Mouse (Mus musculus) right cerebral cortex, adult 2 months (tissue): Measurements from ENCODE around the gene Ccdc153.

Experiments
- DNase-seq, 2 experiments: peaks; one replicate each; pipeline ENCODE4 v3.0.0; 2021 to 2022; ENCODE audit warnings: low spot score in 2 of 2

Gene Ccdc153

DNA sequence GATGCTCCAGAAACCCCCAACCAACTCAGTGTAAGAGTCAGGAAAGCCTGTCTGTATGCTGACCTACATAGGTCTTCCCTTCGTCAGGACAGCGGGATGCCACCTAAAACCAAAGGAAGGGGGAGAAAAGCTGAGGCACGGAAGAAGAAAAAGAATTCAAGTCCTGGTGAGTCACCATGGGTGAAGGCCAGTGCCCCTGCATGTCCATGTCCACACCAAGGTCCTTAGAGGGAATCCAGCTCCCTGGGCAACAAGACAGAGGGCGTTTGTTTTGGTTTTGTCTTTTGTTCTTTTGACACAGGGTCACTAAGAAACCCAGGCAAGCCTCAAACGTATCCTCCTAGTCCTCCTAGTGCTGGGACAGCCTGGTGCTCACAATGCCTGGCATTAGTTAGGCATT lies 435 bp downstream of the Ccdc153 start:
- no peak for DNase-seq

DNA sequence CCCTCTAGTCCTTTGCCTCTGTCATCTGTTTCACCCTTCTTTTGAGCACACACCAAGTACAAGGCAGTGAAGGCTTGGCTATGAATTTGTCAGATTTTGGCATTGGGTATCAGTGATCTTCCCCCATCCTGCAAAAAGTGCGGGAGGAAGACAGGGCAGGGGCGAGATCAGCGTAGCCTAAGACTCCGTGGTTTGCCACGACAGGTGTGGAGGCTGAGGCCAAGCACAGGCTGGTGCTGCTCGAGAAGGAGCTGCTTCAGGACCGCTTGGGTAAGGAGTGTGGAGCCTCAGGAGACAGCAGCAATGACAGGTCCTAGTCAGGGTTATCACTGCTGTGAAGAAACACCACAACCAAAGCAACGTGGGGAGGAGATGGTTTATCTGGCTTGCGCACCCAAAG lies 942 bp downstream of the Ccdc153 start:
- DNase-seq: no peak

DNA sequence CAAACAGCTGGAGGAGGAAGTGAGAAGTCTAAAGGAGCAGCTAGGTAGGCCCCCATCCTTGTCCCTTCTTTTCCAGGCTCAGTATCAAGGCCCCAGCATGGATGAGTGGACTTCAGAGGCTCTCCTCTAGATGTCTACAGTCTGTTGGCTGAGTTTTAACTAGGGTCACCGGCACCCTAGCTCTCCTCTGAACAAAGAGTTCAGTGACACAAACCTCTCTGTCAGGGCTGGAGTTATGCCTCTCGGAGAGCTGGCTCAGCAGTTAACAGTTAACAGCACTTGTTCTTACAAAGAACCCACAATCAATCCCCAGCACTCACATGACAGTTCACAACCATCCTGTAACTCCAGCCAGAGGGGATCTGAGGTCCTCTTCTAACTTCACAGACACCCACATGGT lies 3.1 kb downstream of the Ccdc153 start:
- DNase-seq: no peak

DNA sequence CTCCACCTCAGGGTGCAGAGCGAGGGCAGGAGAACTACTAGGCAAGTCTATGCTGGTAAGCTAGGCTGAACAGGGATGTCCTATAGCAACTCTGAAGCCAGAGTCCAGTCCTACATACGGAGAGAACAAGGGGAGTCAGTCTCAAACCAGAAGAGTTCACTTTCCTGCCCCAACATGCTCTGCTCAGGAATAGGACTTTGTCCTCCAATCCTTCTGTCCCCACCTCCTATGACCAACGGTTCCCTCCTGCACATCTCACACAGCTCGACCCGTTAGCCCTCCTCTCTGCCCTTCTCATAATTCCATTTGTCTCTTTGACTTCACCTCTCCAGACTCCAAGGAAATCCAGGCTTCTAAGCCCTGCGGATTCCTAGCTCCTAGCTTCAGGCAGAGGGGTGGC lies 7.4 kb downstream of the Ccdc153 start:
- no peak for DNase-seq

DNA sequence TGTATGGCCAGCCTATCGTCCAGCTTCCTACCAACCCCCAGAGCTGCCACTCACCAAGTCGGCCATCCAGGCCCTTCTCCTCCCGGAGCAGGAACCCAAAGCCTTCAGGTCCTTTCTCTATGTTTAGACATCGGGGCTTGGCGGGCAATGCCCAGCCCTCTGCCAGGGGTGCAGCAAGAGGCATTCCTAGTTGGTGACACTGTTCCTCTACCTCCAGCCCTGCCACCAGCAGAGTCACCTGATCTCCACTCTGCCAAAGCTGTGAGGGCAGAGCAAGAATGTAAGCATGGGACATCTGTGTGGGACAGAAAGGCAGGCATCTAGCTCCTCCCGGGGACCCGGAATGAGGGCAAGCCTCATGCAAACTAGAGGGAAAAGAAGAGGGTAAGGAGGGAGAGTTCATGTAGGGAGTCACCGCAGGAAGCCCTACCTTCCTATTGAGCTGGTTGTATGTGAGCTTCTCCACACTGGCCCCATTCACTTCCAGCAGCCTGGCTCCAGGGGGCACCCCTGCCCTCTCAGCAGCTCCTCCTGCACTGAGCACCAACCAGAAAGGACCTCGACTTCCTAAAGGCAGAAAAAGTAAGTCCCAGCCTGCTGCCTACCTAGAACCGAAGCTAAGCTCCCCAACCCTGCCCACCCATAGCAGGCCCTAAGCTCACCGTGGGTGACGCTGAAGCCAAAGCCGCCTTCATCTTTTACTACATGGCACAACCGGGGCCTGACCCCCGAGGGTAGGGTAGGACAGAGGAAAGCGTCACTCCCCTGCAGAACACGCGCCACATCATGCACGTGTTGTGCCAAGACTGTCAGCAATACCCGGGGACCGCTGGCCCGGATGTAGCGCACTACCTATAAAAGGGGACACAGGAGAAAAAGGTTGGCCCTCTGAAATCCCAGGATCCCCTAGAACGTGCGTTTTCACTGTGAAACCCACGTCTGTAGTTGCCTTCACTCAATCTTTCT lies 9.0 kb downstream of the Ccdc153 start:
- peak; percentile 59 to 66 for DNase-seq

DNA sequence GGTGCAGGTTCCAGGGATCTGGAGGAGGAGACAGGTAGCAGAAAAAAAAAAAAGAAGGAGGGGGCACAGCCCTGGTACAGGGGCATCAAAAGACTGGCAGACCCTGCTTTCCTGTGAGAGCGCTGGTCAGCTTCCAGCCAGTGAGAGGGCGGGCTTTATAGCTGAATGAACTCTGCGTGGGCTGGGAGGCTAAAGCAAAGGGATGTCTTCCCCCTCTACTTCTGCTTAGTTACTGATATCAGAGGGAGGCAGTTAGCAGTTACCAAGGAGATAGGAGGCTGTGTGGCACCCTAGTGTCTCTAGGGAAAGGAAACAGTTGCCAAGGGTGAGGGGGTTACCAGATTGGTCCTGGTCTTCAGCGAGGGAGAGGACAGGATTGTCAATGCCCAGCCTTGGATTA lies 10.0 kb downstream of the Ccdc153 start:
- peak in 1 of 2 experiments; percentile 30 for DNase-seq

DNA sequence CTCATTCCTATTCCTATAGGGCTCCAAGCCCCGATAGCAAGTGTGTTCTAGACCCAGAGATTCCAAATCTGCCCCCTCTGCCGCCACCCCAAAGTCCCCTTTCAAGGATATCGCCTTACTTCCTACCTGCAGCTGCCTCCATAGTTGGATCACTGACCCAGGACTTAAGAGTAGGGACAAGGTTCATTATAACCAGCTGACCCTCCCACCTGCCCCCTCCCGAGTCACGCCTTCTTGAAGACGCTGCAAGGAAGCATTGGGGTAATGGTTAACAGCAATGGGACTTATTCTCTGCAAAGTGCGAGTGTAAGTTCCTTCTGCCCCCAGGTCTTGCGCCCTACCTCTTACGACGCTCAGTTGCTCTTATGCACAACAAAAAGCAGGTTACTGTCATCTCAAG lies 10.8 kb downstream of the Ccdc153 start, which contains the start of gene Pdzd3:
Pdzd3 (minus strand) TSS at position 158 of the 400 bp plus-strand sequence.
- DNase-seq: no peak

DNA sequence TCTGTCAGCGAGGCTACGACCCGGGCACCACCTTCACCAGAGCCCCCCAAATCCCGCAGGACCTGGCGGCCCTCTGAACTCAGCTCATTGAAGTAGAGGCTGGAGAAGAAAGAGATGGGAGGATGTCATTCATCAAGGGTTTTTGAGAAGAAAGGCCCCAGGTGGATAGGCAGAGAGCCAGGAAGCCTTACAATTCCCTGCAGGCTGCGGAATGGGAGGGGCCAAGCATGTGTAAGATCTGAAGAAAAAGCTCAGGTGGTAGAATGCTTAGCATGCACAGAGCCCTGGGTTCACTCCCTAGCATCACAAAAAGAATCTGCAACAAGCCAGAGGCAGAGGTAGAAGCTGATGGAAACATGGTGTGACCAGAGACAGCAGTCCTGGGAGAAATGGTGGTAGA lies 13.0 kb downstream of the Ccdc153 start:
- no peak for DNase-seq

DNA sequence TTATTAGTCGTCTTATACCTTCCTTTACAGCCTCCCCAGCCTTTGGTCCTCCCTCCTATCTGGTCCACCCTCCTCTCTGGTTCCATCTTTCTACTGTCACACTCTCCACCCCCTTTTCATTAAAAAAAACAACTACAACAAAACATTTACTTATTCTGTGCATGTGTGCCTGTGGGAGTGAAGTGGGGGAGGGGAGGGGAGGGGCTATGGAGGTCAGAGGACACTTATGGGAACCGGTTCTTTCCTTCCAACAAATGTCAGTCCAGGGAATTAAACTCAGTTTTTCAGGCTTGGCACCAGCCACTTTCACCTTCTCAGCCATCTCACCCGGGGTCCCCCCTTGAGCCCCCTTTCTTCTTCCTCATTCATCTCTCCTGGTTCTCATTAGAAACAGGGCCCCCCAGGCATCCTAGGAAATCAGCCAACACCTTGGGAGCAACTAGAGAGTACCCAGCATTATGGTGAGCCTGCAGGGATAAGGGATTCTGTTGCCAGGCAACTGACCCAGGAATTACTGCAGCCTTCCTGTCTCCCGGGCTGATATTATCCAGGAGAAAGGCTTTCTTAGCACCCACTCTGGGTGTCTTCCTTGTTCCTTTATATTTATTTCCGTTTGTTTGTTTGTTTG lies 14.1 kb downstream of the Ccdc153 start:
- DNase-seq: no peak

DNA sequence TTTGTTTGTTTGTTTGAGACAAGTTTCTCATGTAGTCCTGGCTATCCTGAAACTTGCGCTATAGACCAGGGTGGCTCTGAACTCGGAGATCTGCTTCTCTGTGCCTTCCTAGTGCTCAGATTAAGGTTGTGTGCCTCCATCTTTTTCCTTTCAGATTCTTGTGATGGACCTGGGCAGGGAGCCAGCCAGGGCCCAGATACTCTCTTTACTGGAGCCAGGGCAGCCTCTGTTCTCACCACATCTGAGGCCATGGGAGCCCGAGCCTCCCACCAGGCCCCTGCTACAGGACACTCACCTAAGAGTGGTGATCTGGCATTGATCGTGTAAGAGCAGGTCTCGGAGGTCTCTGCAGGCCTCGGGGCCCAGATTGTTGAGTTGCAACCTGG lies 14.7 kb downstream of the Ccdc153 start:
- DNase-seq: no peak

DNA sequence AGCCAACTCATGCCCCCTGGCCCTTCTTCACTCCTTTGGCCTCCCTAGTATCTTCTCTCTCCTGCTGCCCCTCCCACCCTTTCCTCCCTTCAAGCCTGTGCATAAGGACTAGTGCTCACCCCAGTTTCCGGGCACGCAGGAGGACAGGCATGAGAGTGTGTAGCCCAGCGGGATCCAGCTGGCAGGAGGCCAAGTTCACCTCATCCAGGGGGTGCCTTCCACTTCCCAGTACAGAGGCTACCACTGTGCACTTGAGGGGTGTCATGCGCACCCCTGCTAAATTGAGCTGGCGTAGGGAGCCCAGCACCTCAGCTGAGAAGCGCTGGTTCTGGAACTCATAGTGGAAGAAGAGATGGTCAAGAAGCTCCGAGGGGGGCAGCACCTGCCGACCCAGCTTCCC lies 15.7 kb downstream of the Ccdc153 start:
- DNase-seq: no peak

DNA sequence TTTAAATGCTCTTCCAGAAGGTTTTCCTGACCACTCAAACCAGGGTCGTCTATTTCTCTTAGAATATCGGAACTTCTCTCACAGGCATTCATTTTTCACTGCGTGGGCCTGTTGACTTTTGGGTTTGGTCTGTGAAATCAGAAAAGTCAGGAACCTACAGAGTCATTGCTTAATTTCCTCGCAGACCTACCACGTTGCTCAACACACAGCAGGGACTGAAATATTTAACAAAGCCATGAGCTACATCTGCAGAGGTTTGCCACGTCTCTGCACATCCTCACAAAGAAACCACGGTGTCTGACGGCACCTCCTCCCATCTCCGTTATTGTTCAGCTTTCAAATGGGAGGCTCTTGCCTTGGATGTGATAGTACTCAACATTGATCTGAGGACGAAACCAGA lies 18.5 kb downstream of the Ccdc153 start:
- no peak for DNase-seq

DNA sequence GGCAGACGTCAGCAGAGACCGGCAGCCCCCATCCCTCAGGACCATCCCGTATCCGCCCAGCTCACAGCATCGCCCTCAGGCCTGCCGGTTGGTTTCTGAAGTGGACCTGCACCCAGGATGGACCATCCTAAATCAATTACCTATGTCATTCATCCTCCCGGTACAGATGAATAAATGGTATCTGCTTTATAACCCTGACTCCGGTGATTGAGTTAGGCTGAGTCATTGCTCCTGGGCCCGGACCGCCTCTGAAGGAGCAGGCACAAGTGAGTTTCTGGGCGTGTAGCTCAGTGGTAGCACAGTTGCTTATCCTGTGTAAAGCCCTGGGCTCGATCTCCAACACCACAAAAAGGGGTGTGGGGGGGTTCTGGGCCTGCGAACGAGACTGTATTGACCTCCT lies 20.9 kb downstream of the Ccdc153 start:
- no peak for DNase-seq

DNA sequence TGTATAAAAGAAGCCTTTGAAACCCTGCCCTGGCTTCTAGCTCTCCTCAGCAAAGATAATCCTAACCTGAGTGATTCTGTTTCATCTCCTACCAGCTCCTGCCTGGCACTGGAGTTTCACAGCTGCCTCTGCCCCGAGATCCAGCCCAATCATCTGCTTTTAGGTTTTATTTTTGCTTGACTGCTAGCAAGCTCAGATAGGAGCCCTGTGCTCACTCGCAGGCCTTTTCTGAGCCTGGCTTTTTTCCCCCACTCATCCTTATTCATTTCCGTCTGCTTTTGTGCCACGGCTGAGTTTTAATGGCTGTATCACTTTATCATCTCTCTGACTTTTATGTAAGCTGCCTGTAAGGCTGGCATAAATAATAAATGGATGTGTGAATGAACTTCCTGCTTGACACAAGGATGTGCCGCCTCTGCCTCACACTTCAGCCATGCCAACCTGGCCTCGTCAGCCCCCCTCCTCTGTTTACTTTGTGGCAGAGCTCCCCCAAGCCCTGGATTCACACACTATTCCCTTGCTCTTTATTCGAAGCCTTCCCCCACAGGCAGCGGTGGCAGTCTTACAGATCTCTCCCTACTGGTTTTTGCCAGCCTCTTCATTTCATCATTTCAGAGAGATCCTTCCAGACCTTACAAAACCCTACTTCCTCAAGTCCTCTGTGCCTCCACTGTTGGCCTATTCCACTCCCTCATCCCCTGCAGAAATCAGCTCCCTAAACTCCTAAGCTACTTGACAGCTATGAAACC lies 26.2 kb downstream of the Ccdc153 start:
- DNase-seq: peak; percentile 55 to 59

DNA sequence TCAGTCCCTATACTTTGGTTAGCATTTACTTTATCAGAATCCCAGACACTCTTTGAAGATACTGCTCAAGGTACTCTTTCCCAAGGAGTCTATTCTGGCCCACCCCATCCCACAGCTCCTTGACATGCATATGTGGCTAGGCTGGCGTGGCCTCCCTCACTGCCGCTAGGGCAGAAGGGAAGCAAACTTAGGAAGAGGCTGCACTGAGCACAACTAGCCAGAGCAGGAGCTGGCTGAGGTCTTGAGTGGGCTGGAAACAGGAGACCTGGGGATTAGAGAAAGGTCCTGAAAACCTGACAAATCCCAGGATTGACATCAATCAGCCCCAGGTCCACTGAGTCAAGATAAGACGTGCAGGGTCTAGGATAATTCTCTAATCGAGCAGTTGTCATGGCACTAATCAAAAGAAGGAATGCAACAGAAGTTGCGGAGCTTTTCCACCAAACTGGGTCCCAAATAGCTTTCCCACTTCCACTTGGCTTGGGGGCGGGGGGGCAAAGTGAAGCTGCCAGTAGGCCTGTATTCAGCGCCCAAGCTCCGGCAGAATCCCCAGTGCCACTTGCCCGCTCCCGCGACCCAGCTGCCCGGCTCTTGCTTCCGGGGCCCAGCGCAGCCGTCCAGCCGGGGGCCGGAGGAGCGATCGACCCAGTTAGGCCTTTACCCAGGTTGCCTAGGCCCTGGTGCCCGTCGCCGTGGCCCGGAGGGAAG lies 27.0 kb downstream of the Ccdc153 start:
- no peak for DNase-seq

DNA sequence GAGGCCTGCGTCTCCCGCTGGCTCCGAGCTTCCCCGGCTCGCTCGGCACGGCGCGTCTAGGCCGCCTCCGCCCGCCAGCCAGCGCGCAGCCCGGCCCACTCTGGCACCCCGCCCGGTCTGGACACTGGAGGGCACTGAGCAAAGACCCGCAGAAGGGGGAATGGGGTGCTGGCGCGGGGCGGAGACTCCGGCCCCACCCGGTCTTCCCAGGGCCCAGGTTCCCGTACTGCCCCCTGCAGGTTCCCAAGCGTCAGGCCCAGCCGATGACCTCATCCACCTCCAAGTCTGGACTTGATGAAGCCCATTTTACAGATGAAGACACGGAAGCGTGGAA lies 27.5 kb downstream of the Ccdc153 start:
- DNase-seq: peak; percentile 65 to 68

DNA sequence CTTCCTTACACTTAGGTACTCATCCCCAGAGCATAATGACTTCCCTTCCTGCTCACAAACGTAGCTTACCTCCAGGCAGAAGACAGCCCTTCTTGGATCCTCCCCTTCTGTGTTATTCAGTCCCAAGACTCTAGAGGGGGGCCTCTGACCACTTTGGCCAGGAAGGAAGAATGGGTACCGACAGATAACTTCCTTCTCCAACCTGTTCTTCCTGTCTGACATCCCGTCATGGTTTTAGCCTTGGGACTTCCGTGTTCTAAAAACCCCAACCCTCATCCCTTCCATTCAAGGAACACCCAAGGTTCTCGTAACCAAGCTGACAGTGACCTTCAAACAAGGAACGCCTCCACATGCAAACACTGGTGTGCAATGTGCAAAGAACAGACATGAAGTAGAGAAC lies 28.0 kb downstream of the Ccdc153 start, which contains the start of gene Nlrx1:
Nlrx1 (minus strand) TSS at position 168 of the 400 bp plus-strand sequence.
- DNase-seq: no peak

DNA sequence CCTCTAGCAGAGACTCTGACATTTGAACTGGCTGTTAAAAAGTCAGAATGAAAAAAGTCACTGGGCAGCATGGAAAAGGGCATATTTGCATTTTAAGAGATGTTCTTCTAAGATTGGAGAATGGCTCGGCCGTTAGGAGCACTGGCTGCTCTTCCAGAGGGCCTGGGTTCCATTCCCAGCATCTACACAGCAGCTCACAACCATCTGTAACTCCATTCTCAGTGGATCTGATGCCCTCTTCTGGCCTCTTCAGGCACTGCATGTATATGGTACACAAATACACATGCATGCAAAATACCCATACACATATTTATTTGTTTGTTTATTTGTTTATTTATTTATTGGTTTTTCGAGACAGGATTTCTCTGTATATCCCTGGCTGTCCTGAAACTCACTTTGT lies 28.6 kb downstream of the Ccdc153 start:
- DNase-seq: no peak

DNA sequence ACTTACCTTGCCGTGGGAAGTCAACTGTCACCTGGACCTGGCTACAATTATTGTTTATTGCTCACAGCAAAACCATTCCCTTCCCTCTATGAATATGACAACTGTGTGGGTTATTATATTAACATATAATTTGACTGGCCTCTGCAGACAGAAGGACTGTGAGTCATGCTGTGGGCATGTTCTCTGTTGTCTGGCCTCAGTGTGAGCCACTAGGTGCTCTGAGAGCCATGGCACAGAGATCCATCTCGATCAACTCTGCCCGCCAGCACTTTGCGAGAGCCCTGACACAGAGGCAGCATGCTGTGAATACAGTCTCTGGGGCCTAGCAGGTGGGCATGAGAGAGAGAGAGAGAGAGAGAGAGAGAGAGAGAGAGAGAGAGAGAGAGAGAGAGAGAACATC lies 29.5 kb downstream of the Ccdc153 start:
- no peak for DNase-seq

DNA sequence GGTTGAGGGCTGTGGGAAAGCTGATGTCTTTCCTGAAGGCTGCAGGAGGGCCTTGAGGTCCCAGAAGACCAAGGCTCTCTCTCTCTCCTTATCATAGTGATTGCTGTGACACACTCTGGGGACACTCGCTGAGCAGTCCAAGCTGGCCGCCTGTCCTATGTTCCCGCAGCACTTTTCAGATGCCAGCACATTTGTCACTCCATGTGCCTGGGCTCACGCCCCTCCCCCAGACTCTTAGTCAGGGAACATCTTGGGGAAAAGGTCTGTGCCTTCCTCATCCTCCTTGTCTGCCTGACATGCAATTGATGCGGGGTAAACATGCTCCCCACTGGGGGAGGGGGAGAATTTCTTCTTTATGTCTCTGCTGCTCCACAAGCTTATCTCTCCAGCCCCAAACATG lies 42.7 kb downstream of the Ccdc153 start:
- DNase-seq: no peak

DNA sequence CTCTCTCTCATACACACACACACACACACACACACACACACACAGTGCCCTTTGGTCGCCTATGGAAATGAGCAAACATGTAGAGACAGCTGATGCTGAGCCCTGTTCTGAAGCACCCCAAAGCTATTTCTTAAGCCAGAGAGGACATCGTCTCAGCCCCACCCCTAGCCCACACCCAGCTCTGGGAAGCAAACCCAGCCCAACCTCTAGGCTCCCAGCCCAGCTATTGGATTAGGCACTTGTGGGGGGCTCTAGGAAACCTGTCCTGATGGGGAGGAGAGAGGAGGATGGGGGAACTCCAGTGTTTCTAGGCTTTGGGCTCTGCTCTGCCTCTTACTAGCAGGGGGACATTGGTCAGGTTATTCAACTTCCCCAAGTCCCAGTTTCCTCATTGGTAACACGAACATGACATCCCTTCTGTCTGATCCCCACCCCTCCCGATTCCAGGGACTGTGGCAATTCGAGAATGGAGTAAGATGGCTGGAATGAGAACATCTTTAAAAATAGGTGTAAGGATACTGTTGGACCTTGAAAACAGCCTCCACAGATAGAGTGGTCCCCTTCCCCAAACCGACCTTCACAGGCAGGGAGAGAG lies 45.9 kb downstream of the Ccdc153 start:
- DNase-seq: no peak
